Mouse (Mus musculus): ENCODE data around the gene Gm45837. TPM values are rescaled to one million over a fixed set of nuclear protein-coding genes. Genes with fewer than 3 reads are reported as not detected.

The Gm45837 gene
- polyA plus RNA-seq, 1 experiment from 2014 or later = 4.0 TPM

- no peak overlapping the region for H3K4me2 ChIP-seq (ENCODE audit: low read depth, low read length)
- peaks cover 6% of the 10 kb centered on the region for H3K4me1 ChIP-seq (ENCODE audit: control insufficient read depth, low read depth, low read length)
- no peaks in the 10 kb centered on the region for H3K36me3 ChIP-seq (ENCODE audit: control insufficient read depth, insufficient read depth)
- no peak for ATAC-seq (ENCODE audit: low read depth)
- no peak overlapping the region for H3K9ac ChIP-seq (ENCODE audit: low read depth, low read length)
- H3K9me3 ChIP-seq (replicated peaks; ENCODE audit: control insufficient read depth, low read length) = no peaks in the 10 kb centered on the region
- 50% methylated on average over 14 of the region's 14 CpGs for WGBS (ENCODE audit: insufficient replicate concordance)
- H3K4me3 ChIP-seq (ENCODE audit: low read depth, low read length) = no peak overlapping the region
- H3K27me3 ChIP-seq (ENCODE audit: control insufficient read depth, insufficient read depth, low read depth, low read length) = no peaks in the 10 kb centered on the region
- no peak overlapping the region for H3K27ac ChIP-seq (ENCODE audit: low read length)
Observed at GRCm38 (mm10) chr7:101462327-101463068, 51.8 kb downstream of the Gm45837 start.

GRCm38 (mm10) chr7:101463665-101464271, 53.1 kb downstream of the Gm45837 start:
- Histone ChIP-seq H3K4me3 (ENCODE audit: low read depth, low read length) (no peak overlapping the region), H3K9ac (ENCODE audit: low read depth, low read length) (no peak overlapping the region), H3K27me3 (ENCODE audit: control insufficient read depth, insufficient read depth, low read depth, low read length) (no peaks in the 10 kb centered on the region), H3K9me3 (replicated peaks; ENCODE audit: control insufficient read depth, low read length) (no peaks in the 10 kb centered on the region), H3K36me3 (ENCODE audit: control insufficient read depth, insufficient read depth) (no peaks in the 10 kb centered on the region), H3K27ac (ENCODE audit: low read length) (no peak overlapping the region), H3K4me2 (ENCODE audit: low read depth, low read length) (no peak overlapping the region), H3K4me1 (ENCODE audit: control insufficient read depth, low read depth, low read length) (peaks cover 6% of the 10 kb centered on the region)
- 70% methylated on average over 11 of the region's 11 CpGs for WGBS (ENCODE audit: insufficient replicate concordance)
- no peak for ATAC-seq (ENCODE audit: low read depth)

GRCm38 (mm10) chr7:101464927-101465326, 54.2 kb downstream of the Gm45837 start:
- no peaks in the 10 kb centered on the region for H3K27me3 ChIP-seq (ENCODE audit: control insufficient read depth, insufficient read depth, low read depth, low read length)
- 57% methylated on average over 4 of the region's 4 CpGs for WGBS (ENCODE audit: insufficient replicate concordance)
- no peaks in the 10 kb centered on the region for H3K9me3 ChIP-seq (replicated peaks; ENCODE audit: control insufficient read depth, low read length)
- H3K4me3 ChIP-seq (ENCODE audit: low read depth, low read length) = no peak overlapping the region
- H3K9ac ChIP-seq (ENCODE audit: low read depth, low read length) = no peak overlapping the region
- ATAC-seq (ENCODE audit: low read depth) = no peak
- H3K4me2 ChIP-seq (ENCODE audit: low read depth, low read length) = no peak overlapping the region
- peaks cover 6% of the 10 kb centered on the region for H3K4me1 ChIP-seq (ENCODE audit: control insufficient read depth, low read depth, low read length)
- no peaks in the 10 kb centered on the region for H3K36me3 ChIP-seq (ENCODE audit: control insufficient read depth, insufficient read depth)
- H3K27ac ChIP-seq (ENCODE audit: low read length) = no peak overlapping the region

GRCm38 (mm10) chr7:101465392-101465791, 54.7 kb downstream of the Gm45837 start:
- no peak overlapping the region for H3K9ac ChIP-seq (ENCODE audit: low read depth, low read length)
- H3K4me2 ChIP-seq (ENCODE audit: low read depth, low read length) = no peak overlapping the region
- H3K27ac ChIP-seq (ENCODE audit: low read length) = no peak overlapping the region; the same call in 1 of the 2 replicates
- peaks cover 6% of the 10 kb centered on the region for H3K4me1 ChIP-seq (ENCODE audit: control insufficient read depth, low read depth, low read length)
- H3K4me3 ChIP-seq (ENCODE audit: low read depth, low read length) = no peak overlapping the region
- H3K27me3 ChIP-seq (ENCODE audit: control insufficient read depth, insufficient read depth, low read depth, low read length) = no peaks in the 10 kb centered on the region
- H3K36me3 ChIP-seq (ENCODE audit: control insufficient read depth, insufficient read depth) = no peaks in the 10 kb centered on the region
- WGBS (ENCODE audit: insufficient replicate concordance) = 14% methylated on average over 14 of the region's 14 CpGs
- peak; percentile 60 for ATAC-seq (ENCODE audit: low read depth)
- no peaks in the 10 kb centered on the region for H3K9me3 ChIP-seq (replicated peaks; ENCODE audit: control insufficient read depth, low read length)

- Histone ChIP-seq H3K9me3 (replicated peaks; ENCODE audit: control insufficient read depth, low read length) (no peaks in the 10 kb centered on the region), H3K9ac (ENCODE audit: low read depth, low read length) (no peak overlapping the region), H3K36me3 (ENCODE audit: control insufficient read depth, insufficient read depth) (no peaks in the 10 kb centered on the region), H3K4me1 (ENCODE audit: control insufficient read depth, low read depth, low read length) (peaks cover 6% of the 10 kb centered on the region), H3K4me2 (ENCODE audit: low read depth, low read length) (no peak overlapping the region), H3K27me3 (ENCODE audit: control insufficient read depth, insufficient read depth, low read depth, low read length) (no peaks in the 10 kb centered on the region), H3K4me3 (ENCODE audit: low read depth, low read length) (no peak overlapping the region), H3K27ac (ENCODE audit: low read length) (peak overlapping the region; percentile 57)
- 39% methylated on average over 8 of the region's 8 CpGs for WGBS (ENCODE audit: insufficient replicate concordance)
- peak; percentile 22; the same call in 1 of the 2 replicates for ATAC-seq (ENCODE audit: low read depth)
Observed at GRCm38 (mm10) chr7:101465850-101466580, 55.3 kb downstream of the Gm45837 start.

GRCm38 (mm10) chr7:101466581-101467081, 55.9 kb downstream of the Gm45837 start:
- Histone ChIP-seq H3K27ac (ENCODE audit: low read length) (no peak overlapping the region; the same call in 1 of the 2 replicates), H3K9me3 (replicated peaks; ENCODE audit: control insufficient read depth, low read length) (no peaks in the 10 kb centered on the region), H3K4me2 (ENCODE audit: low read depth, low read length) (no peak overlapping the region), H3K27me3 (ENCODE audit: control insufficient read depth, insufficient read depth, low read depth, low read length) (no peaks in the 10 kb centered on the region), H3K4me3 (ENCODE audit: low read depth, low read length) (no peak overlapping the region), H3K9ac (ENCODE audit: low read depth, low read length) (no peak overlapping the region), H3K4me1 (ENCODE audit: control insufficient read depth, low read depth, low read length) (peaks cover 6% of the 10 kb centered on the region), H3K36me3 (ENCODE audit: control insufficient read depth, insufficient read depth) (no peaks in the 10 kb centered on the region)
- 50% methylated on average over 6 of the region's 6 CpGs for WGBS (ENCODE audit: insufficient replicate concordance)
- ATAC-seq (ENCODE audit: low read depth) = no peak

- Histone ChIP-seq H3K27ac (ENCODE audit: low read length) (no peak overlapping the region), H3K9ac (ENCODE audit: low read depth, low read length) (no peak overlapping the region), H3K9me3 (replicated peaks; ENCODE audit: control insufficient read depth, low read length) (no peaks in the 10 kb centered on the region), H3K36me3 (ENCODE audit: control insufficient read depth, insufficient read depth) (no peaks in the 10 kb centered on the region), H3K27me3 (ENCODE audit: control insufficient read depth, insufficient read depth, low read depth, low read length) (no peaks in the 10 kb centered on the region), H3K4me2 (ENCODE audit: low read depth, low read length) (no peak overlapping the region), H3K4me3 (ENCODE audit: low read depth, low read length) (no peak overlapping the region), H3K4me1 (ENCODE audit: control insufficient read depth, low read depth, low read length) (no peaks in the 10 kb centered on the region; the same call in 1 of the 2 replicates)
- no peak for ATAC-seq (ENCODE audit: low read depth)
- 75% methylated on average over 2 of the region's 2 CpGs for WGBS (ENCODE audit: insufficient replicate concordance)
Observed at GRCm38 (mm10) chr7:101471423-101471822, 60.7 kb downstream of the Gm45837 start.

GRCm38 (mm10) chr7:101471968-101472480, 61.3 kb downstream of the Gm45837 start:
- H3K36me3 ChIP-seq (ENCODE audit: control insufficient read depth, insufficient read depth) = no peaks in the 10 kb centered on the region
- no peaks in the 10 kb centered on the region for H3K4me1 ChIP-seq (ENCODE audit: control insufficient read depth, low read depth, low read length)
- H3K27me3 ChIP-seq (ENCODE audit: control insufficient read depth, insufficient read depth, low read depth, low read length) = no peaks in the 10 kb centered on the region
- ATAC-seq (ENCODE audit: low read depth) = no peak
- H3K27ac ChIP-seq (ENCODE audit: low read length) = no peak overlapping the region
- H3K9me3 ChIP-seq (replicated peaks; ENCODE audit: control insufficient read depth, low read length) = no peaks in the 10 kb centered on the region
- H3K4me3 ChIP-seq (ENCODE audit: low read depth, low read length) = no peak overlapping the region
- H3K4me2 ChIP-seq (ENCODE audit: low read depth, low read length) = no peak overlapping the region
- H3K9ac ChIP-seq (ENCODE audit: low read depth, low read length) = no peak overlapping the region
- 50% methylated on average over 3 of the region's 3 CpGs for WGBS (ENCODE audit: insufficient replicate concordance)
